Mouse (Mus musculus) gastrocnemius, postnatal 36 days (tissue): Measurements from ENCODE around the gene Donson. TPM values are rescaled to one million over a fixed set of nuclear protein-coding genes. Genes with fewer than 3 reads are reported as not detected.

Source experiments
- DNase-seq, 2 experiments: peaks; one replicate each; pipeline ENCODE4 v3.0.0; 2022
- intact Hi-C: fragments of 180-260 bp; cut with DNase I; formaldehyde crosslinking; loops from one replicate; pipeline ENCODE4 v1.15.1; 2025
- long read RNA-seq, 2 experiments: library from polyadenylated mRNA; stranded (forward); transcript quantifications; one replicate each; pipeline ENCODE4 v2.0.0; 2021
- total RNA-seq, 2 experiments: library from RNA; stranded (reverse); gene quantifications; 2 replicates each; pipeline ENCODE4 v1.2.3; 2021

Gene Donson
- total RNA-seq: 1 to 10 TPM; 1.2 to 1.5 TPM
- long read RNA-seq, experiment 1: 0 reads
- long read RNA-seq, experiment 2: 0 reads

DNA sequence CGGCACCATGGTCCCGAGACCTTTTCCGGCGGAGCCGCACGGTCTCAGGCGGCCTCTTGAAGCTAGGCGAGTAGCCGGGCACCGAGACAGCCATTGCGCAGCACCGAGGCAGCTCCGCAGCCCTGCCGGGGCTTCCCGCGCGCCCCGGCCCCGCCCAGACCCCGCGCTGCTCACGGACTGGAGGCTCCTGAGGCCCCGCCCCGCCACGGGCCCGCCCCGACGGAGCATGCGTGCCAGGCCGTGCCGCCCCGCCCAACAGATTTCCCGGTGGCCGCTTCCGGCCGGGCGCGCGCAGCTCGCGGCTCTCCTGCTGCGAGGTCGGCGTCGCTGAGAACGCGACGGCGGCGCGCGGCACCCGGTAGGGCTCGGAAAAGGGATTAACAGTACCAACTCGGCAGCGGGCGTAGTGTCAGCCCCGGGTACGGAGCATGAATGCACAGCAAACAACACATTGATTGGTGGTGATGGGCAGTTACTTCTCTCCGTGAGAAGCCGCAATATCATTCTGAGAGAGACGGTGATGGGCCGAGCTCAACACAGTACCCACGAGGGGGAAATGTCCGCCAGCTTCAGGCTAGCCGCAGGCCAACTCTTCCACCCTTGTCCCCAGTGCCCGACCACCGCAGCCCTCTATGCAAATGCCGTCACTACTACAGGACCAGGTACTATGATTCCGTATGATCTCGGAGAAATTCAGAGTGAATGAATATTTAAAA is at the start of gene Donson:
Gene Donson, minus strand, starts transcription at position 152 of the 716 bp plus-strand sequence.
- intact Hi-C loops: loop anchor here (5.0 kb wide), 1 partner anchor 41 kb away; the partner anchor contains the start of genes Gart and Son
- DNase-seq: peak; percentile 88 to 92

DNA sequence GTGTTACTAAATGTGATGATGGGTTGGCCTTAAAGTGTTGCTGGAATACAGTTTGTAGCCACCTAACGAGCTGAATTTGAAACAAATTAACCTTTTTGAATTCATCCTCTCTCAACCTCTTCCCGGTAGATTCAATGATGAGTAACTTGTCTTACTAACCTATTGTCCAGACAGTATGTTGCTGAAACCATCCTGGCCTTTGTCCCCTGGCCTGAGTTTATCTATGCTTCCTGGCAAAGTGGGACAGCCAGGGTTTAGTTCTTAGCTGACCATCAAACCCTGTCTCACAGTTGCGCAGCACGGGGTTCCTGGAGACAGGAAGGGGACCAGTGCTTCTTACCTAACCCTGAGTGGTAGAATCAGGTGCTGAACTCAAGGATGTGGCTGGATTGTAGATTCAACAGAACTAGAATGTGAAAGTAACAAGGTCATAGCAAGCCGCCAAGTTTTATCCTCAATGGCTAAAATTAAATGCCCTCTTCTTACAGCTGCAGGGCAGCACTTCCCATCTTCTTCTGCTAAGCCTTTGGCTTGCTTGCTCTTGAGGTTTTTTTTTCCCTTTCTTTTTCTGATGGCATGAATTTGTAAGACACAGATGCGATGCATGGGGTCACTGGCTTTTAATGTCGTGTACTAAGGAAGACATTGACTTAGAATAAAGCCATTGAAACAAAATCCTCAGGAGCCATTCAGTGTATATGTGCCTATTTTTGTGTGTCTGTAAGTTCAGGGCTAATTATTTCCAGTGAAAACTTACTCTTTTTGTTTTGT is 47.7 kb upstream of the Donson start:
- DNase-seq: no peak
- intact Hi-C loops: no loop called here

DNA sequence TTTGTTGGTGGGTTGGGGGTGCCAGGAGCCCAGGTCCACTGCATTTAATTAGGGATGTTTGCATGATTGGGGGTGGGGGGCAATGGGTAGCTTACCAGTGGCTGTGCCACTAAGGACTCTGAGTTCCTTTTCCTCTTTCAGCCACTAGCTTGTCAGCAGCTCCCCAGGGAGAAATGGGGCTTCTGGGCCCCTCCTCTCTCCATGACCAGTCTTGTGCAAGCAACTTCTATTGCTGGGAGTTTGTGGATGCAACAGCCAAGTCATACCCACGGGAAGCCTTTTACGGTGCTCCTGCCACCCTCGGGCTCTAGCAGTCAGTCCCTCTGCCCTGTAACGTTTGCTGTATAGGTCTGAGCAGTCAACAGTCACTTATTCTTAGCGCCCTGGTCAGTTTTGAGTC is 46.2 kb upstream of the Donson start:
- intact Hi-C loops: loop anchor here (2.0 to 5.0 kb wide), 2 partner anchors 30 to 68 kb away; no protein-coding TSS in a partner anchor
- DNase-seq: peak in 1 of 2 experiments; percentile 30

DNA sequence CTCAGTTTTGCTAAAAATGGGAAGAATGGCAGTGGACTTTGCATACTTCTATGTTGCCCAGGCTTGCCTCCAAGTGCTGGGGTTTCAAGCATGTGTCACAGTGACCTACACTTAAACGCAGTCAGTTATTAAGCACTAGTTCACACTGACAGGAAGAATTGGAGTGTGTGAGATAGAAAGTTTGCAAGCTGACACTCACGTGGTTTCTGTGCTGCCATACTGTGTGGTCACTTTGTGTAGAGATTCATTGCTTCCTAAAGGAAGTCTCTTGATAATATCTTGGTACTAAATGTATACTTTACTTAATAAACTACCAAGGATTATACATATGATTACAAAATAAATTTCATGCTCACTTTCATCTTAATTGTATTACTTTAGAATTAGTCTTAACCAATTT is 44.2 kb upstream of the Donson start:
- DNase-seq: no peak
- intact Hi-C loops: loop anchor here (5.0 kb wide), 1 partner anchor 69 kb away; no protein-coding TSS in a partner anchor

DNA sequence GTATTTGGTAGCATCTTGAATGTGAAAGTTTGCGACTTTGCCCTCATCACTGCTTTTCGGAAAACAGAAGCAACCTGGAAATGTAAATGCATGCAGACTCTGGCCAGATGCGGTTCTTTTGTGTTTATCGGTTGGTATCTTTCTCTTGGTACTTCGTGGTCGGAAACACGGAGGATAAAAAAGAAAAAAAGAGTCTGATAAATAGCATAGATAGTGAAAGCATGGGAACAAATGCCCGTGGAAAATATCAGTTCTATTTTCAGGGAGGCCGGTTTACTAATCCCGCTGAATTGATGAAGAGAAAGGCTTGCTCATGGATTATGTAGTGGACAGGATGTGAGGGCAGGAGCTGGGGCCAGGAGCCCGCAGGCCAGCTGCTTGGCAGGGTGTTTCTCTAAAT is 41.9 kb upstream of the Donson start:
- intact Hi-C loops: loop anchor here (5.0 kb wide), 1 partner anchor 72 kb away; no protein-coding TSS in a partner anchor
- no peak for DNase-seq

DNA sequence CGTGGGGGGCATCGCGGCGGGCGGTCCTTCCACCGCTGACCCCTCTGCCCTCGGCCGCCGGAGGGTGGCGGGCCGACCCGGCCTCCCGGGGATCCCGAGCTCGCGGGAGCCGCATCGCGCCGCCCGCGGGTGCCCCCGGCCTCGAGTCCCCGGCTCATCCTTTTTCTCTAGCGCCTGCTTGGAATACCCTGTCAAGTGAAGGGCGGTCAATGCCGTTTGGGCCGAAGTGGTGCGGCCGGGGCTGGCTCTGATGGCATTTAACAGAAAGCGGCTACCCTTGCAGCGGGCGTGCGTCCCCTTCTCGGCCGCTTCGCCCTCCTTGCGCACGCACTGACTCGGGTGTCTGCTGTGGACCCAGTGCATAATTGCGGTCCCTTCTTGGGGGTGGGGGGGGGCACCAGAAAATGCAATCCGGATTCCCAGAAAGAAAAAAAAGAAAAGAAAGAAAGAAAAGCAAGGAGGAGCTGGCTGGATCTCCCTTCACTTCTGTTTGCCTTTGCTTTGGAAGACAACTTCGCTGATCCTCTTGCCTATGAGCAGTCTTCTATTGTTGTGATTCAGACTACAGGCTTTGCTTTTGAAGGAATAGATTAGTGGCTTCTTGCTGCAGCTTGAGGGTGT is 41.4 kb upstream of the Donson start:
- intact Hi-C loops: loop anchor here (5.0 to 10.0 kb wide), 2 partner anchors 72 to 575 kb away; partner anchors contain the start of gene Smim11
- peak; percentile 17 to 55 for DNase-seq

DNA sequence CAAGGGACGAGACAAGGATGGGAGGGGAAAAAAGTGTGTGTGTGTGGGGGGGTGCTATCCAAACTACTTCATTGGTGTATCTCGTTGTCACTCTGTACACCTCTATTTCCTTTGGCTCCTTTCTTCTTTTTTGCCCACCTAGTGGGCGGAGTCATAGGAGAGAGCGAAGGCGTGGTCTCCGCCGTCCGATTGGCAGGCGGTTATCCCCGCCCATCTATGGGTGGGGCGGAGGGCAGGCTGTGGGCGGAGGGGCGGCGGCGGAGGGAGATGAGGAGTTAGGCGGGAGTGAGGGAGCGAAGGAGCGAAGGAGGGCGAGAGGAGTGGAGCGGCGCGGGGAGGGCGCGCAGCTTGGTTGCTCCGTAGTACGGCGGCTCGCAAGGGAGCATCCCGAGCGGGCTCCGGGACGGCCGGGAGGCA is 40.5 kb upstream of the Donson start, which contains the start of gene Itsn1:
Gene Itsn1, plus strand, starts transcription at position 216 of the 417 bp plus-strand sequence.
- intact Hi-C loops: loop anchor here (10.0 kb wide), 1 partner anchor 576 kb away; the partner anchor contains the start of gene Smim11
- peak; percentile 93 to 97 for DNase-seq

DNA sequence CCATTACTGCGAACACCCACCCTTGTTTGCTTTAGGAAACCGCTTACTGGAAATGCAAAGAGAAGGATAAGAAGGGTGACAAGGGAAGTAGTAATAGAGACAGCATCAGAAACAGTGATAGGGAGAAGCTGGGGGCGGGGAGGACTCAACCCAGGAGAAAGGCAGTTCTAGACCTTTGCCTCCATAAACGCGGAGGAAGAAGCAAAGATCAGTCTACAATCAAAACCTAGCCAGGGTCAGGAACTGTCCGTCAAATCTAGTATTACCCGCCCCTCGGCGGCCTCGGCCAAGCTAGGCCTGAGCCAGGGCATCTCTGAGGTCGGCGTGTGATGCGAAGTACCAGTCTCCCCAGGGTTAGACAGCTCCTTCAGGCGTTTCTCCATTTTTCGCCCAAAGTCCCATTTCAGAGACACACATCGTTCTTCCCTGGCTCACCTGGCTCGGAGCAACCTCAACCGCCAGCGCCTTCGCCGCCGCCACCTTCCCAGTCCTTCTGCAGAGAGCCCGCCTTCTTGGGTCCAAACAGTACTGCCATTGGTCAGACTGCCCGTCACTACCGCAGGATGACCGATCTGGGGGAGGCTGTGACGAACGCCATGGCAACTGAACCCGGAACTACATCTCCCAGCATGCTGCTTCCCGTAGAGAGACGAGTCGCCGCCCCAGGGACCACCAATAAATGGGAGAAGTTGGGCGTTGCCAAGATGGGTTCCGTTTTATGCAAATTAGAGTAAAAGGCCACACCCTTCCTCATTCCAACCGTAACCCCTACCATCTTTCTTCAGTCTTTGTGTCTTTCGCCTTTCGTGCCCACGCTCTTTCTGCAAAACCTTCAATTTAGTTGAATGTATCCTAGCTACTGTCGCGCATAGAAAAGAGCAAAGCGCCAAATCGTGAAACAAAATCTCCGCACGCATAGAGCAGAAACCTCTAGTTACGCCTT is 39.8 kb upstream of the Donson start, which contains the start of gene Cryzl1:
Gene Cryzl1, minus strand, starts transcription at position 853 of the 943 bp plus-strand sequence.
- peak; percentile 96 to 98 for DNase-seq
- intact Hi-C loops: loop anchor here (10.0 kb wide), 1 partner anchor 576 kb away; the partner anchor contains the start of gene Smim11

DNA sequence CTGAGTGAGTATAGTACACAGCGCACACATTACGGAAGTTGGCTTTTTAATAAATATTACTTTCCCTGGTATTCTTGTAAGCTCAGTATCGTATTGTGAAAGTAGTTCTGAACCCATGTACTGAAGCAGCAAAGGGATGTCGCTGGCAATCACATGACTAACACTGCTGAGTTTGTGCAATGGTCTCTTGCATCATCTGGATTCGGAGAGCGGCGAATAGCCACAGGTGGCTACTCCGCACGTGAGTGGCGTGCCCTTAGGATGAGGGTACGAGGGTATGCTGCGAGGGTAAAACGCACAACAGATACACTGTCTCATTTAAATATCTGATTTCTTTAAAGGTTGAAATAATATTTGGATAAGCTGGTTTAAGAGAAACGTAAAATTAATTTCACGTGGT is 38.9 kb upstream of the Donson start:
- DNase-seq: no peak
- intact Hi-C loops: loop anchor here (10.0 kb wide), 1 partner anchor 577 kb away; the partner anchor contains the start of gene Smim11

DNA sequence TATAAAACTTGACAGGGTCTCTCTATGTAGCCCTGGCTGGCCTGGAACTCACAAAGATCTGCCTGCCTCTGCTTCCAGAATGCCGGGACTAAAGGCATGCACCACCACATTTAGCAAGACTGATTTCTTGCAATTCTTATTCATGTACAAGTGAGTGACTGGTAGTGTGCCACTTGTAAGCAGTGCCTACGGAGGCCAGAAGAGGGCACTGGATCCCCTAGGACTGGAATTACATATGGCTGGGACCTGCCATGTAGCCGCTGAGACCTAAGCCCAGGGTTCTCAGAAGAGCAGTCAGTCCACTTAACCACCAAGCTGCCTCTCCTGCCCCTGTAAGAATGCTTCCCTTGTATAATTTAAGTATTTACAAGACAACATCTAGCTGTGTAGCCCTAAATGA is 35.7 kb upstream of the Donson start:
- DNase-seq: peak; percentile 35 to 57
- intact Hi-C loops: loop anchor here (2.0 to 10.0 kb wide), 4 partner anchors 163 to 581 kb away; partner anchors contain the start of gene Smim11

DNA sequence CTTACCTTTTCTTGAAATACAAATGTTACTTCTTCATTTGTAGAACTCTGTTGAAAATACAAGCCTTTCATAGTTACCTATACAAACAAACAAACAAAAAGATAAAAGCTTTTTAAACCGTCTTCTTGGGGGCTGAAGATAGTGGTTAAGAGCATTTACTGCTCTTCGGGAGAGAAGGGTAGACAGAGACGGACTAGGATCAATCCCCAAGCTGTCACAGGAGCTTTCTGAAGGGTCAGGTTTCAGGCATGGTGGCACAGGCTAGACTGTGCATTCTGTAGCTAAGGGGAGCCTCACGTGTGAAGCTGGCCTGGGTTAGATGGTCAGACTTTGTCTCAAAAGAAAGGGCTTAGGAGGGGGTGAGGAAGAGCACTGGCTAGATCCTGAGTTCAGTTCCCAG is 28.8 kb upstream of the Donson start:
- intact Hi-C loops: no loop called here
- no peak for DNase-seq

DNA sequence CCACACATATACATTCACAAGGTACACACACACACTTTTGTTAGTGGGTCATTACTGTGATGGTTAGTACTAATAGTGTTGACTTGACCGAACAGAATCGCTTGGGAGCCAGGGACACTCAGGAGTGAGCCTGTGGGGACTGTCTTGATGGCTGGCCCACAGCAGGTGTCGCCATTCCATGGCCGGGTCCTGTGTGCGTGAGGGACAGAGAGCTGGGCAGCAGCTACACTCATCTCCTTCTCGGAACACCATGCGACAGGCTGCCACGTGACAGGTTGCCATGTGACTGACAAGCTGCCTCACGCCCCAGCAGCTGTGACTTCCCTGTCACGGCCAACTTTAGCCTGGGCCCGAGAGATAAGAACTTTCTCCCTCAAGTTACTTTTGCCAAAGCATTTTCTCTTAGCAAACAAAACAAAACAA is 28.4 kb upstream of the Donson start:
- intact Hi-C loops: no loop called here
- no peak for DNase-seq

DNA sequence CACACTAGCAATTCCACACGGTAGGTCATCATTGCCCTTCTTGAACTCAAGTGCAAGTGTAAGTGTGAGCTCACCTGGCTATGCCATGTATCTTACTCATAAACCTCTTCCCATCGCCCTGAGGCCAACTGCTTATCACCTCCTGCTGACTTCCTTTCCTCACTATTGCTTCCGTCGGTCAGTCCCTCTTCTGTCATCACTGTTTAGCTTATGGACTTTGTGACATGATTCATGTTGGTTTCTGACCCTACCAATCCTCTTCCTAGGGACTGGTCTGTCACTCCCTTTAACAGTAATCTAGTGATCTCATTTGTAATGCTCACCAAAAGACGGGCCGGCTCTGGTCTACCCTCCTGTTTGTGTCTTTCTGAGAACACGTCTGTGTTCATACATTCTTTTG is 21.7 kb upstream of the Donson start:
- DNase-seq: no peak
- intact Hi-C loops: no loop called here

DNA sequence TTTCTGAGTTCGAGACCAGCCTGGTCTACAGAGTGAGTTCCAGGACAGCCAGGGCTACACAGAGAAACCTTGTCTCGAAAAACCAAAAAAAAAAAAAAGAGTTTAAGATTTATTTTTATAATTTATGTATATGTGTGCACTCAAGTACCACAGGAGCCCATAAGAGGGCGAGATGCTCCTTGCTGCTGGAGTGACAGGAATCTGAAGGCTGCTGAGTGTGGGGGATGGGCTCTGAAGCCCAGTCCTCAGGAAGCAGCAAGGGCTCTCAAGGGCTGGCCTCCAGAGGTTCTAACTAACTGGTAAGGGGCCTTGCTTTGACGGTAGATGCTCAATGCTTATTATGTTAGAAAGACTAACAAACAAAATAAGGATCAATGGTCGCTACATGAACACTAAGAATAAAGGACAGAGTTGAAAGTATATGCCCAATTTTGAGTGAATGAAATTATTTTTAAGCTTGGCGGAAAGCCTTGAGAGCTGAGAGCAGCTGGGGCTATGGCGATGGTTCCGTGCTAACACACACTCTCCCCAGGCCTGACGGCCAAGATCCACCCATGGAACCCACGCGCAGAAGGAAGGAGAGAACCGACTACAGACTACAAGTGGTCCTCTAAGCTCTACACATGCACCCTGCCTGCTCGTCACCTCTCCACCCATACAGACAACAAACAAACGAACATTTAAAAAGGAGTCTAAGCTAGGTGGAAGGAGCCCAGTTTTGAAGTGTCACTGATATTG is 16.2 kb upstream of the Donson start:
- no peak for DNase-seq
- intact Hi-C loops: loop anchor here (5.0 kb wide), 1 partner anchor 198 kb away; no protein-coding TSS in a partner anchor

DNA sequence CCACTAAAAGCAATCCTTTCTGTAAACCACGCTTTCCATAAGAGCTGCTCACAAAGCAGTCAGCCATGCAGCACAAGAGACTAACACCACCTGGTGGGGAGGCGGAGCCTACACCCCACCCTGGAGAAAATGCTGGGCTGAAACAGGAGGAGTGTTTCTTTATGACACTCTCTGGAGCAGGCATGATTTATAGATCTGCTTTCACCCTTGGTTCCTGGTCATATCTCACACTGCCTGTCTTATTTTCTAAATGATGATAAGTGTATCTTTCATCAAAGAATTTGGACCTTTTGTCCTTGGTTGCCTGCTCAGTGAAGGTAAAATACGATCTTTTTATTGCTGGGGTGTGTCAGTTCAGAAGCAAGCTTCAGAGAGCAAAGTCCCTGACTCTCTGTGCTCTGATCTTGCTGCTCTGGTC is 14.2 kb upstream of the Donson start:
- intact Hi-C loops: no loop called here
- no peak for DNase-seq

DNA sequence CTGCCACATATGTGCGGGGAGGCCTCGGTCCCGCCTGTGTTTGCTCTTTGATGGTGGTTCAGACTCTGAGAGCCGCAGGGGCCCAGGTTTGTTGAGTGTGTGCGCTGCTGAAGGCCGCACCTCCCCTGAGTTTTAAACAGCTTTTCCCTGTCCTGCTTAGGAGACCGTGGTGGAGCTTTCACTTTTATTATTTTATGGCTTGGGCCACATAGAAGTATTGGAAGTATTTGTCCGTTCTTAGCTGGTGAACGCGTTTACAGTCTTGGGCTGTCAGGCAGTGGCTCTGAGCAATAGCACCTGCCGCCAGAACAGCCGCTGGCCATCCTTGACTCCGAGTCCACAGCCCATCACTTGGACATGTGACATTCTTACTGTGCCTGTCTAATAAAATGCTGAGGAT is 13.3 kb upstream of the Donson start:
- DNase-seq: no peak
- intact Hi-C loops: no loop called here

DNA sequence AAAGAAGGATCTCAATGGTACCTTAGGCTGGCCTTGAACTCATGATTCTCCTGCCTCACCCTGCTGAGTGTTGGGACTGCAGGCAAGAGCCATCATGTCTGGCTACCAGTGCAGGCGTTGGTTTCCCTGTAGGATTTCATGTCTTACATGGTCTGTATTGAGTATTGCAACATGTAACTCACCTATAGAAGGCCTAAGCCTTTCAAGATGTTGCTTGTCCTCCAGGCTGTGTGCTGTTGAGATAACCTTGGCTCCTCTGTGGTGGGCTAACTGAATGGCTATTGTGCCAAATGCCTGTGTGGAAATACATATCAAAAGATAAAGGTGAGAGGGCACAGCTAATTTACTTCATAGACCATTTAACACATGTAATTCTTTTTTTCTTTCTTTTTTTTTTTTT is 10.4 kb upstream of the Donson start:
- intact Hi-C loops: no loop called here

DNA sequence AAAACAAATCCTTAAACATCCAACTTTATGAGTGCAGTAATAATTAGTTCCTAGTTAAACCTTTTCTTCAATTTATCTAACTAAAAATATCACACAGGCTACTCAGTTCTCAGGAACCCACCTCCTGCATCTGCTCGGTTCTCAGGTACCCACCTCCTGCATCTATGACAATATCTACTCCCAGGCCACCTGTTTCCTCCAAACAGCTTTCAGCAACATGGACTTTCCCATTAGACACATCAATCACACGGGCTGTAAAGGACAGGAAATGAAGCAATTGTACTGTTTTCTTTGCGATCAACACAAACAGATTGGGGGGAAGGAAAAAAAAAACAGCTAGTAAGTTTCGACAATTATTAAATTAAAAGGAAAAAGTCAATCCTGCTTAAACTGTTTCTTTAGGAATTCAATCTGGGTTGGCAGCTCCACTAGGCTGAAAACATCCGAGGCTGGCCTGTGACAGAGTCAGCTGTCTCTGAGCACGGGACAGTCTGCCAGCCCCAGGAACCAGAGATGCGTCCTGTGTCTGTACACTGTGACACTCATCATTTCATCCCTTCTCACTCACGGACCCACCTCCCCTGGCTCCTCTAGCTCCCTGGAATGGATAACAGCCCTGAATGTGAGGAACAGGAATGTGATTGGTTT is 6.7 kb upstream of the Donson start:
- intact Hi-C loops: no loop called here

More for the DNA sequence above, 10.4 kb upstream of the Donson start:
- no peak for DNase-seq

More for the DNA sequence above, 6.7 kb upstream of the Donson start:
- no peak for DNase-seq
